Mouse (Mus musculus) forebrain, embryonic 12.5 days (tissue): Measurements from ENCODE around the gene Hsph1. TPM values are rescaled to one million over a fixed set of nuclear protein-coding genes. Genes with fewer than 3 reads are reported as not detected.

Source experiments
- ATAC-seq: fragments of 200-750 bp; cut with Nextera tagmentation; 2 replicates; pipeline ENCODE4 v1.8.0; 2017; ENCODE audit warnings: moderate TSS enrichment; ENCODE audit not compliant: low FRiP score
- H3K27ac ChIP-seq: fragments of 300-500 bp; sonication (generic); 2 replicates; pipeline ENCODE4 v1.5.1; 2016; ENCODE audit warnings: mild to moderate bottlenecking
- H3K27me3 ChIP-seq: fragments of 300-500 bp; sonication (generic); 2 replicates; pipeline ENCODE4 v1.6.1; 2016; ENCODE audit warnings: mild to moderate bottlenecking
- H3K36me3 ChIP-seq: fragments of 300-500 bp; sonication (generic); replicated peaks from 2 replicates; pipeline ENCODE4 v1.6.1; 2016; ENCODE audit warnings: mild to moderate bottlenecking
- H3K4me1 ChIP-seq: fragments of 300-500 bp; sonication (generic); 2 replicates; pipeline ENCODE4 v1.6.1; 2016
- H3K4me2 ChIP-seq: fragments of 300-500 bp; sonication (generic); 2 replicates; pipeline ENCODE4 v1.6.1; 2016; ENCODE audit warnings: mild to moderate bottlenecking, moderate library complexity
- H3K4me3 ChIP-seq: fragments of 300-500 bp; sonication (generic); replicated peaks from 2 replicates; pipeline ENCODE4 v1.5.1; 2016; ENCODE audit warnings: mild to moderate bottlenecking
- H3K9ac ChIP-seq: fragments of 300-500 bp; sonication (generic); 2 replicates; pipeline ENCODE4 v1.6.1; 2016; ENCODE audit warnings: mild to moderate bottlenecking
- H3K9me3 ChIP-seq: fragments of 300-500 bp; sonication (generic); 2 replicates; pipeline ENCODE4 v1.6.1; 2016
- WGBS: fragments of 180-500 bp; shearing (Covaris S2); methylation state at CpG from one replicate; pipeline ENCODE4 v1.1.7; 2016; 5-methylcytosine and 5-hydroxymethylcytosine counted together
- polyA plus RNA-seq: library from polyadenylated mRNA; unstranded; fragments of >200 nt; fragmentation: Nextera tagmentation; extraction: Ambion mirVana; gene quantifications from 2 replicates; pipeline ENCODE4 v1.2.1, GENCODE M21; 2016

The Hsph1 gene
- 123 and 129 TPM in 2 replicates for polyA plus RNA-seq

- peak within 1 kb of the TSS; percentile 95 for H3K4me2 ChIP-seq
- peaks cover 24% of the 10 kb centered on the region for H3K36me3 ChIP-seq
- no peaks in the 10 kb centered on the region for H3K9me3 ChIP-seq
- H3K9ac ChIP-seq = peak within 1 kb of the TSS; percentile 84
- under 1% methylated on average over 60 of the region's 60 CpGs for WGBS
- H3K27me3 ChIP-seq = no peaks in the 10 kb centered on the region
- H3K27ac ChIP-seq = peak within 1 kb of the TSS; percentile 81
- H3K4me1 ChIP-seq = peaks cover 29% of the 10 kb centered on the region
- peak within 1 kb of the TSS; percentile 75 for H3K4me3 ChIP-seq
- peak; percentile 98 for ATAC-seq
Measured at GRCm38 (mm10) chr5:149636075-149636920, at the start of gene Hsph1. TSS of gene Hsph1 (minus strand) at chr5:149636376.

GRCm38 (mm10) chr5:149680946-149681345 is 44.8 kb upstream of the Hsph1 start:
- Histone ChIP-seq H3K4me2 (no peak overlapping the region), H3K4me3 (no peak overlapping the region), H3K27ac (no peak overlapping the region), H3K9me3 (no peaks in the 10 kb centered on the region), H3K9ac (no peak overlapping the region), H3K4me1 (peaks cover 9% of the 10 kb centered on the region), H3K36me3 (no peaks in the 10 kb centered on the region), H3K27me3 (peaks cover 7% of the 10 kb centered on the region; the same call in 1 of the 2 replicates)
- no peak for ATAC-seq
- 79% methylated on average over 5 of the region's 5 CpGs for WGBS

- Histone ChIP-seq H3K4me2 (peak overlapping the region; percentile 94), H3K27ac (no peak overlapping the region), H3K4me1 (peaks cover 9% of the 10 kb centered on the region), H3K9me3 (no peaks in the 10 kb centered on the region), H3K36me3 (no peaks in the 10 kb centered on the region), H3K4me3 (no peak overlapping the region), H3K27me3 (peaks cover 7% of the 10 kb centered on the region; the same call in 1 of the 2 replicates), H3K9ac (no peak overlapping the region)
- ATAC-seq = no peak
- WGBS = 60% methylated on average over 7 of the region's 7 CpGs
Measured at GRCm38 (mm10) chr5:149679886-149680285, 43.7 kb upstream of the Hsph1 start.

- Histone ChIP-seq H3K27me3 (peaks cover 7% of the 10 kb centered on the region; the same call in 1 of the 2 replicates), H3K36me3 (no peaks in the 10 kb centered on the region), H3K4me2 (peak overlapping the region; percentile 94), H3K9ac (peak overlapping the region; percentile 69), H3K4me1 (peaks cover 9% of the 10 kb centered on the region), H3K4me3 (peak overlapping the region; percentile 73), H3K27ac (no peak overlapping the region), H3K9me3 (no peaks in the 10 kb centered on the region)
- ATAC-seq = peak; percentile 7; the same call in 1 of the 2 replicates
- 10% methylated on average over 12 of the region's 12 CpGs for WGBS
Measured at GRCm38 (mm10) chr5:149679362-149679761, 43.2 kb upstream of the Hsph1 start.

- WGBS = under 1% methylated on average over 15 of the region's 15 CpGs
- Histone ChIP-seq H3K27me3 (peaks cover 7% of the 10 kb centered on the region; the same call in 1 of the 2 replicates), H3K4me3 (peak overlapping the region; percentile 73), H3K36me3 (no peaks in the 10 kb centered on the region), H3K4me2 (peak overlapping the region; percentile 94), H3K27ac (no peak overlapping the region), H3K9ac (peak overlapping the region; percentile 69), H3K9me3 (no peaks in the 10 kb centered on the region), H3K4me1 (peaks cover 9% of the 10 kb centered on the region)
- ATAC-seq = peak; percentile 55; the same call in 1 of the 2 replicates
Measured at GRCm38 (mm10) chr5:149678990-149679348, 42.8 kb upstream of the Hsph1 start.

GRCm38 (mm10) chr5:149678100-149678989 is 42.2 kb upstream of the Hsph1 start, which contains the start of gene B3glct:
TSS of gene B3glct (plus strand) at chr5:149678230.
- Histone ChIP-seq H3K27me3 (peaks cover 7% of the 10 kb centered on the region; the same call in 1 of the 2 replicates), H3K9ac (peak within 1 kb of the TSS; percentile 69), H3K4me2 (peak within 1 kb of the TSS; percentile 94), H3K36me3 (no peaks in the 10 kb centered on the region), H3K4me3 (peak within 1 kb of the TSS; percentile 73), H3K27ac (peak within 1 kb of the TSS; percentile 68), H3K9me3 (no peaks in the 10 kb centered on the region), H3K4me1 (peaks cover 9% of the 10 kb centered on the region)
- peak; percentile 94 for ATAC-seq
- 0% methylated on average over 58 of the region's 106 CpGs for WGBS

GRCm38 (mm10) chr5:149677196-149677595 is 41.0 kb upstream of the Hsph1 start:
- peaks cover 7% of the 10 kb centered on the region; the same call in 1 of the 2 replicates for H3K27me3 ChIP-seq
- H3K4me3 ChIP-seq = no peak overlapping the region
- no peak overlapping the region for H3K9ac ChIP-seq
- no peak overlapping the region for H3K27ac ChIP-seq
- no peak for ATAC-seq
- no peaks in the 10 kb centered on the region for H3K9me3 ChIP-seq
- H3K36me3 ChIP-seq = no peaks in the 10 kb centered on the region
- peaks cover 9% of the 10 kb centered on the region for H3K4me1 ChIP-seq
- WGBS = 92% methylated on average over 3 of the region's 3 CpGs
- H3K4me2 ChIP-seq = no peak overlapping the region

GRCm38 (mm10) chr5:149663417-149663816 is 27.2 kb upstream of the Hsph1 start:
- H3K9ac ChIP-seq = no peak overlapping the region
- H3K36me3 ChIP-seq = no peaks in the 10 kb centered on the region
- 0 out of 2 replicates have a peak, but pooled peaks cover 6% of the 10 kb centered on the region for H3K9me3 ChIP-seq
- no peak for ATAC-seq
- H3K27ac ChIP-seq = no peak overlapping the region
- H3K4me2 ChIP-seq = no peak overlapping the region
- H3K4me1 ChIP-seq = no peaks in the 10 kb centered on the region; the same call in 1 of the 2 replicates
- 75% methylated on average over 5 of the region's 5 CpGs for WGBS
- H3K4me3 ChIP-seq = no peak overlapping the region
- H3K27me3 ChIP-seq = no peaks in the 10 kb centered on the region

- 0 out of 2 replicates have a peak, but pooled peaks cover 6% of the 10 kb centered on the region for H3K9me3 ChIP-seq
- H3K27me3 ChIP-seq = no peaks in the 10 kb centered on the region
- H3K9ac ChIP-seq = no peak overlapping the region
- no peak overlapping the region for H3K27ac ChIP-seq
- WGBS = 92% methylated on average over 6 of the region's 6 CpGs
- no peaks in the 10 kb centered on the region; the same call in 1 of the 2 replicates for H3K4me1 ChIP-seq
- H3K4me2 ChIP-seq = no peak overlapping the region
- no peaks in the 10 kb centered on the region for H3K36me3 ChIP-seq
- ATAC-seq = no peak
- no peak overlapping the region for H3K4me3 ChIP-seq
Measured at GRCm38 (mm10) chr5:149662980-149663379, 26.8 kb upstream of the Hsph1 start.

GRCm38 (mm10) chr5:149661428-149661827 is 25.3 kb upstream of the Hsph1 start:
- H3K9me3 ChIP-seq = 0 out of 2 replicates have a peak, but pooled peaks cover 6% of the 10 kb centered on the region
- no peak overlapping the region for H3K9ac ChIP-seq
- H3K36me3 ChIP-seq = no peaks in the 10 kb centered on the region
- H3K4me2 ChIP-seq = no peak overlapping the region
- 91% methylated on average over 6 of the region's 6 CpGs for WGBS
- H3K27ac ChIP-seq = no peak overlapping the region
- no peak for ATAC-seq
- H3K27me3 ChIP-seq = no peaks in the 10 kb centered on the region
- no peaks in the 10 kb centered on the region; the same call in 1 of the 2 replicates for H3K4me1 ChIP-seq
- H3K4me3 ChIP-seq = no peak overlapping the region

GRCm38 (mm10) chr5:149659414-149659780 is 23.2 kb upstream of the Hsph1 start:
- ATAC-seq = no peak
- WGBS = 73% methylated on average over 7 of the region's 9 CpGs
- Histone ChIP-seq H3K4me3 (no peak overlapping the region), H3K4me2 (no peak overlapping the region), H3K36me3 (no peaks in the 10 kb centered on the region), H3K9me3 (0 out of 2 replicates have a peak, but pooled peaks cover 6% of the 10 kb centered on the region), H3K4me1 (no peaks in the 10 kb centered on the region; the same call in 1 of the 2 replicates), H3K9ac (no peak overlapping the region), H3K27me3 (no peaks in the 10 kb centered on the region), H3K27ac (no peak overlapping the region)
